Mouse (Mus musculus) gastrocnemius, postnatal 25 days (tissue): ENCODE results near the gene Plod1. TPM values are rescaled to one million over a fixed set of nuclear protein-coding genes. Genes with fewer than 3 reads are reported as not detected.
"Not testable (repeated sequence)": the region's sequence is repeated elsewhere in the genome, so short reads cannot be mapped to it uniquely, and the experiment has no call there.

Source experiments
- DNase-seq: peaks from one replicate; pipeline ENCODE4 v3.0.0; 2022
- total RNA-seq, 2 experiments: library from RNA; stranded (reverse); gene quantifications; 1 replicate in 1 of 2; 2 replicates in 1 of 2; pipeline ENCODE4 v1.2.3; 2021

Gene Plod1
- total RNA-seq, 2 experiments from 2014 or later: 25.2 to 28.9 TPM

DNA sequence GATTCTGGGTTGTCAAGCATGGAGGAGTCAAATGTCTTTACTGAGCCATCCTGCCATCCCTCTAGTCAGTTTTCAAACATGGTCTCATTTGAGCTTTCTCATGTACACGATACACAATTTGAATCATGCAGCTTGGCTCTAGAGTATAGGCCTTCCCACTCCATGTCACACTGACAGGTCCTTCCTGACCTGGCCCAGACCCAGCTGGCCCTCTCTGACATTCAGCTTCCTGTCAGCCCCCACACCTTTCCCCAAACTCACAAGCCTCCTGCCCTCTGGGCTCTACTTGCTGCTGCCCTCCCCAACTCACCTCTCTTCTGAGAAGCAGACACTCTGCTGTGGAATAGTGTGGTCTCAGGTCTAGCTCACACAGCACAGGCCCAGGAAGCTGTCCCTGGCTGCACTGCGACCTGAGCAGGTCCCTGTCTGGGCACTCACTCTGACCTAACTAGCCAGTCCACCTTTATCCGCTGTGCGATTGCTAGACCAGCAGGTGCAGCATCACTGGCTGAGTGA is 40.7 kb downstream of the Plod1 start:
- DNase-seq: no peak

DNA sequence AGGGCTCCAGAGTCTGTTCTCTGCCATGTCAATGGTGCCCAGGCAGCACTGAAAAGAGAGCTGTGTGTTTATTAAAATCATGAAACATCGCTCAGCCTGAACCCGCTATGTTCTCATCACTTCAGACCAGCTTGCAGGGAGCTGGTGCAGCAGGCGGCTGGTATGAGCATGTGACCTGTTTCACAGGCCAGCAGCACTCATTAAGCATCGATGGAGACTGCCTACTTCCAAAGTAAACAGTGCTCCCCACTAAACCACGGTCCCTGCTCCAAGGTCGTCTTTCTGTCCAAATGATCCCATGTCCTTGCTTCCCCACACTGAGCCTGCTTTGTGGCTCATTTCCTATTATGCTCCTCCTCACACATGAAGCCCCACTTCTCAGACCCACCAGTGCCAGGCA is 46.2 kb downstream of the Plod1 start:
- no peak for DNase-seq

DNA sequence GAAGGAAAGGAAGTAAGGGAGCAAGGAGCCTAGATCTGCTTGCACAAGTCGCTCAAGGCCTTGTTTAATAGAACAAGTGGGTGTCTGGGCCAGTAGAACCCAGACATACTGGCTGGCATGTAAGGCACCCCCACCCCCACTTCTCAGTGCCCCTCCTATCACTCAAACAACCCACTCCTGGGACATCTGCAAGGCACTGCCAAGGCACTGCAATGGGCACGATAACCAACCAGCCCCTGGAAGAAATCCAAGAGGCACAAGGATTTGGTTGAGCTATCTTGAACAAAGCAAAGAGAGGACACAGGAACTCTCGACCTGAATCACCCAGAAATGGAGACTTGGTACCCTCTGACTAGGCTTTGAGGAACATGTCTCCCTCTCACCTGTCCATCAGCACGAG is 48.3 kb downstream of the Plod1 start:
- DNase-seq: no peak

DNA sequence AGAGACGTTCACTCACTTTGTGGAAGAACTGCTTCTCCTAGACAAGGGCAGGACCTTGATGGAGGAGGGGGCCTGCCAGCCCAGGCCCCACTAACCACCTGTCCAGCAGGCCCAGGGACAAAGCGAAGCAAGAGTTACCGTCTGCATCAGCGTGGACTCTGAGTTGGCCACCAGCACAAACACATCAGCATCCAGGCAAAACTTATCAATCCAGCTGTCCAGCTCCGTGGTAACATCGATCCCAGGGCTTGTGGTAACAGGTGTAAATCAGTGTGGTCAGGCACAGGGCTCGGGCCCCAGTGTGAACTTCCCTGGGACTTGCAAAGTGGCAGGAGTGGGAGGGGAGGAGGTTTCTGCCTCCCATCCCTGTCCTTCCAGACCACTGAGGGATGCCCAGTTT is 49.3 kb downstream of the Plod1 start:
- no peak for DNase-seq

DNA sequence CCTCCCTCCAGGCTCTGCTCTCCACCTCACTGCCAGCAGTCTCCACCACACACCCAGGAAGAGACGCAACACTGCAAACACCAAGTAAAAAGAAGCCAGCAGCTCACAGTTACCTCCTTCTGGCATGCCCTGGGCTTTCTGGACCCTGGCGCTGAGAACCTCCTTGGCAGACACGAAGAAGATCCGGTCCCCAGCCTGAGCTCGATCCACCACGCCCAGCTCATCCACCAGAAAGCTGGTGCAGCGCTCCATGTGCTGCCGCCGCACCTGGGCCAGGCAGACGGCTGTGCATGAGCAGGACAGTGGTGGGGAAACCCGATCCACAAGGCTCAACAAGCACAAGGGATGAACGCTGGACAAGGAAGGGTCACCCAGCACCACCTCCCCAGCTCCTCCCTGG is 50.4 kb downstream of the Plod1 start:
- no peak for DNase-seq

DNA sequence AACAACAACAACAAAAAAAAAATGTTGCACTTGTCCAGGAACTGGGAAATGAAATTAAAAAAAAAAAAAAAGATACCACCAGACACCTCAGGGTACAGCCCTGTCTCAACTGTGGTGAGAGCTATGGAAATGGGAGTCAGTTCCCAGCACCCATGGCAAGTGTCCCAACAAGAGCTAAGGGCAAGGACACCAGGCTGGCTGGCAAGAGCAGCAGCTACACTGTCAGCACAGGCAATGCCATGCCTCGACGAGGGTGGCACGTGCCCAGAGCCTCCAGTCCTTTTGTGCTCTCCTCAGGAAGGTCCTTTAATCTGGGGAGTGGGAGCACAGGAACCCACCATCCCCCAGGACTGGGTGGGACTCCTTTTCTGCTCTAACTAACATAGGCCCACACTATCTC is 52.4 kb downstream of the Plod1 start:
- DNase-seq: no peak

DNA sequence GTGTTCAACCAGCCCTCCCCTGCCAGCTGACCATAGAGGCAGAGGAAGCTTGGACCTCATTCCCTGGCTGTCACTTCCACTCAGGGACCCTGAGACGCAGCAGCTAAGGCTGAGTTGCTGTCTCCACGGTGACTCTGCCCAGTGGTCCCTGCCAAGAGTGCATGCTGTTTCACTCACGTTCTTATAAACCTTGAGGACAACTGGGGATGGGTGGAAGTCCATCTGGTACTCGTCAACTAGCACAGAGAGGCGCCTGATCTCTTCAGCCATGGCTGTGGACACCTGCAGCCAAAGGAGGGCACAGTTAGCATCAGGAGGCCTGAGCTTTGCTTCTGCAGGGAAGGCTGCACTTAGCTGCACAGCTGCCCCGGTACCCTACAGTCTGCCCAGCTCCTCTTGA is 53.5 kb downstream of the Plod1 start:
- no peak for DNase-seq

DNA sequence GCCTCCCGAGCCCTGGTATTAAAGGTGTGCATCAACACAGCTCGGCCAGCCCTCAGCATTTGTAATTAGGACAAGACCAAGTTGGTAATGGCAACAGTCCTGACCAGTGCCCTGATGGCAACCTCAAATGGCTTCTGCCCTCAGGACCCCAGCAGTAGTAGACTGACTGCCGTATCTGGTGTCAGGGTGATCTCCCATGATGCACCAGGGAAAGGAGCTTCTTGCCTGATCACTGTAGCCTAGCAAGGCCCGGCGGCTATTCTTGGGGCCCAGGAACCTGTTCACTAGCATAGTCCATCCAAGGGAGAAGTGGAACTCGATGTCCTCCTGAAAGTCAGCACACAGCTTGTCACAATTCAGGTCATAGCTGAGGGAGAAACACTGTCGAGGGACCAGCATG is 54.8 kb downstream of the Plod1 start:
- DNase-seq: no peak

DNA sequence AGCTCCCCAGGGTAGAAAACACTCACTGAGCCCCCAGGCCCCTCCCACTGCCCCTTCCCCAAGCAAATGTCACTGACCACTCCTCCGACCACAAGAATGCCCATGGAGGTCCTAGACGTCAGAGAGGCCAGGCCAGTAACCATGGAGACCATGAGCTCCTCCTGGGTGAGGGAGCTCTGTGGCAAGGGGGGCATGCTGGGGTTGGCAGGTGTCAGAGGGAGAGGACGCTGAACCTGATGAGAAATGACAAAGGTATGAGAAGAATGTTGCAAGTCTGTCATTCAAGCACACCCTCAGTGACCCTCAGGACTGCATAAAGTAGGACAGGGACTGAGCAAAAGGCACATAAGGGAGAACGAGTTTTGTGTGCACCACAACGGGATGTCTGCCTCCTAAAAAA is 56.7 kb downstream of the Plod1 start:
- no peak for DNase-seq

DNA sequence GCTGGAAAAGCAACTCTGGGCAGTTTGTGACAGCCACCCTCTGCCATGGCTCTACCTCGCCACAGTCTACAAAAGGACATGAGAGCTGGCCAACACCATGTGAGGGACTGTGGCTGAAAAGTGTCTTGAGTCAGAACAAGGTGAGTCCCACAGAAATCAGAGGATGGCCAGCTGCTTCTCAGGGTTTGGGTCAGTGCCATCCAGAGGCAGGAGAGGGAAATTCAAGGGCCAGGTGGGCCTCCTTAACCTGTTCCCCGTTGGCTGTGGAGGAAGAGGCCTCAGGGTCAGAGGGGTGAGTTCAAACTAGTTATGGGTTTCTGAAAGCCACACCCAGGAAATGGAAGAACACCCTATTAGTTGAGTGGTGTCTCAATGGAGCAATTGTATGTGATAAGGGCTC is 57.1 kb downstream of the Plod1 start:
- DNase-seq: no peak

DNA sequence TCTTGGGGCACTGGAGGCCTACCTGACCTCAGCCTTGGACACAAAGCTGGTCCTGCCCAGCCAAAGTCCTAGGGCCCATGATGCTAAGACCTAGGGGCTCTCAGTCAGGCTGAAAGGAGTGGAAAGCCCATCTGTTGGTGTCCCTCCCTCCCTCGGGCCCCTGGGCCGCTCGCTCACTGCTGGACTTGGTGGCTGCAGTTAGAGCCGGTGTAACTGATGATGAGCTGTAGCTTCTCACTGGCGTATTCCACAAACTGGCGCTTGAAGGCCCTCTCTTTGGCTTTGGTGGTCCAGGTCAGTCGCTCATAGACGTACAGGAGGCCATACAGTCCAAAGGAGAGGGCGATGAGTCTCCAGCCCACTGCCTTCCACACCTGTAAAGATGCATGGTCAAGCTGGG is 58.0 kb downstream of the Plod1 start:
- DNase-seq: no peak

DNA sequence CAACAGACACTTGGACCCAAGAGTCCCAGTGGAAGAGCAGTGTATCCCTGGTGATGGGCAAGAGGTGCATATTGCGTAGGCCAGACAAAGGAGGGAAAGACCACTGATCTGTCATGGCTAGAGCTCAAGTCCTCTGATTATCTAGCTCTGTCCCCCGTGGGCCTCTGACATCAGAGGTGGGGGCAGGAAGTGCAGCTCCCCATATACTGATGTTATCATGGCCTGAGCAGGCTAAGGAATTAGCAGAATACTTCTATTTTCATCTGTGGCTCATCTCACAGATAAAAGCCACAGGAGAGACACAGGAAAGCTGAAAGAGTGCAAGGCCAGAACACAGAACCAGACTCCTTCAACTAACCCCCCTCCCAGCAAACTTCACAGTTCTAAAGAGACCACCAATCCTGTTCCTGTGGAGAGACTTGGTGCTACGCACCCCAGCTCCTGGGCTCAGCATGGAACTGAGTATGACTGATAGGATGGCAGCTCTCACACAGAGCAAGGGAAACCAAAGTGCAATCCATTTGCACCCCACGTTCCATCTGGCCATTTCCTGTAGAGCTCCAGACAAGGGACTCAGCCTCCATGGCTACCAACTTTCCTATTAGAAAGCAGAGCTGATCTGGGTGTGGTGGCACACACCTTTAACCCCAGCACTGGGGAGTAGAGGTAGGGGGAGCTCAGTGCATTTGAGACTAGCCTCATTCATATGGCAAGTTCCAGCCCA is 60.6 kb downstream of the Plod1 start:
- DNase-seq: no peak

DNA sequence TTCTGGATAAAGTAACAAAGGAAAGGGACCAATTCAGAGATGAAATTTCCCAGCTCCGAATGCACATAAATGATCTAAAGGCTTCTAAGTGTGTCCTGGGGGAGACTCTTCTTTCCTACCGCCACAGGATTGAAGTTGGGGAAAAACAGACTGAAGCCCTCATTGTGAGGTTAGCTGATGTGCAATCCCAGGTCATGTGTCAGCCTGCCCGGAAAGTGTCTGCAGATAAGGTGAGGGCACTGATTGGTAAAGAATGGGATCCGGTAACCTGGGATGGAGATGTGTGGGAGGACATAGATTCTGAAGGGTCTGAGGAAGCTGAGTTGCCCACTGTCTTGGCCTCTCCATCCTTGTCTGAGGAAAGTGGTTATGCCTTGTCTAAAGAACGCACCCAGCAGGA is 67.3 kb downstream of the Plod1 start:
- no peak for DNase-seq

DNA sequence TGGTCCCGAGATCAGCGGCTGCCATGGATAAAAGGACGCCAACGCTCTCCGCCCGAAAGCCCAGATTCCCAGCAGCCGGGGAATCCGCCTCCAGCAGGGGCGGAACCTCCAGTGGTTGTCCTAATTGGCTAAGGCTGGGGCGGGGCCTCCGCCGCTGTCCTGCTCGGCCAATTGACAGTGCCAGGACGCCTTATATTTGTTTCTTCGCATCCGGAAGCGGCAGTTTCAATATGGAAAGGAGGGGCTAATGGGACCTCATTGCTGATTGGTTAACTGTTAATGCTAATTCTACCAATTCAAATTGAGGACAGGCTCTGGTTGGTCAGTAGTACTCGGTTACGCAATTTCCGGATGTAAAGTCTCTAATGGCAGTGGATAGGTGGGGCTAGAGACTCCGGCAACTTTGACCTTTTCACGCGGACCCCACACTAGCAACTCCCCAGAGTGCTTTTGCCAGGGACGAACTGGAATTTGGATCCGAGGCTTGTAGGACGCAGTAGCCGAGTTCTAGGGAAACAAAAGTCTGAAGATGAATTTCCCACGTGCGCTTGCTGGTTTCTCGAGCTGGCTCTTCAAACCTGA is 68.0 kb downstream of the Plod1 start, which contains the start of the genes Miip and Fv1:
Gene Miip (minus strand): TSS at position 367 of the 582 bp plus-strand sequence.
Gene Fv1 (plus strand): TSS at position 530 of the 582 bp plus-strand sequence.
- DNase-seq: peak; percentile 96

DNA sequence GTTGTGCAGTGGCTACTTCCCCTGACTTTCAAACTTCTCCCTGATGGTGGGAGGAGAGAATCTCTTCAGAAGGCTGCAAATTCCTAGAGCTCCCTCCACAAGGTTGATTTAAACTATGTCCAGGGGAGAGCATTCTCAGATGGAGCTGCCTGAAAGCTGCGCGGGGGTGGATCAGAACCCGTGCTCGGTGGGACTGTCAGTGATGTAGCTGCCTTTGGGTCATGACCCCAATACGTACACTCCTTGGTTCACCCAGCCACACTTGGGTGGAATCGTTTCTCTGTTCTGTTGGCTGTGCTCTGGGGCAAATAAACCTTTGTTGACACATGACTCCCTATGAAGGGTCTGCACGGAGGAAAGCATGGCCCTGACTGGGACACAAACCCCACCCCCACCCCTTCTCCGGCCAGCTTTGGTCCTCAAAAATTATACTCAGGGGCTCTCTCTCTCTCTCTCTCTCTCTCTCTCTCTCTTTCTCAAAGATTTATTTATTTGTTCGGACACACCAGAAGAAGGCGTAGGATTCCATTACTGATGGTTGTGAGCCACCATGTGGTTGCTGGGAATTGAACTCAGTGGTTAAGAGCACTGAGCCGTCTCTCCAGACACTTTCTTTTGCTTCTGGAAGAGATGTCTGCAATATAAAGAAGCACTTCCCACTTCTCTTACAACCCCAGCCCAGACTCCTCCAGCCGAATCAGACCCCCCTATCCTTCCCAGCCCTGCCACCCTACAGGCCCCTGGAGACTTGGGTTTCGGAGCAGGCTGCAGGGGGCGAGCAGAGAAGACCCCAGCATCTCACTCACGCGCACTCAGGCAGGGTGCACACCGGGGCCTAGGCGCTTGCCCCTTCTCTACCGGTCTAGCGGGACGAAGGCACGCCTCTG is 68.8 kb downstream of the Plod1 start:
- no peak for DNase-seq

DNA sequence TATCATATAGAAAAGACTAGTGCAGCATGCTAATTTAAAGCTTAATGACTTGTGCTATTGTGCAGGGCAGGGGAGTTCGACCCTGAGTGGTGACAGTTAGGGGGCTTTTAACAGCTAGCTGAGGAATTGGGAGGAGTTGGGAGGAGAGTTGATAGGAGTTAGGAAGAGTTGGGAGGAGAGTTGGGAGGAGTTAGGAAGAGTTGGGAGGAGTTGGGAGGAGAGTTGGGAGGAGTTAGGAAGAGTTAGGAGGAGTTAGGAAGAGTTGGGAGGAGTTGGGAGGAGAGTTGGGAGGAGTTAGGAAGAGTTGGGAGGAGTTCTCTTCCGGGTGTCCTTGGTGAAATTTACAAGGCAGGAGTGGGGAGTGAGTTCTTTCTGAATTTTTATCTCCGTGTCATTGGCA is 69.8 kb downstream of the Plod1 start:
- not testable (repeated sequence) for DNase-seq

DNA sequence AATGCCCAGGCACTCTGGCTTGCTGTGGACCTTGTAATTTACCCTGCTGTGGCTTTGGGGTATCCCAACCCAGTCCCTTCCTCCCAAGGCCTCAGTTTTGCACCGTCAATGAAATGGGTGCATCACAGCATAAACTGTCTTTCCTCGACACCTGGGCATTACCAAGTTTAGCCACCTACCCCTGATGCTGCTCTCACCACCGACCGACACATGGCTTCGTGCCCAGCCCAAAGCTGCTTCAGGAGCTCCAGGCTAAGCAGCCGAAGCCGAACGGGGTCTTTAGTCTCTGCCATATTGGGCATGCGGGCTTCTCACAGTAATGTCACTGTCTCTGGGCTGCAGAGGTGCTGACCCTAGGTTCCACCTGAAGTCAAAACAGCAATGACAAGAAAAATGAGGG is 70.5 kb downstream of the Plod1 start:
- no peak for DNase-seq

DNA sequence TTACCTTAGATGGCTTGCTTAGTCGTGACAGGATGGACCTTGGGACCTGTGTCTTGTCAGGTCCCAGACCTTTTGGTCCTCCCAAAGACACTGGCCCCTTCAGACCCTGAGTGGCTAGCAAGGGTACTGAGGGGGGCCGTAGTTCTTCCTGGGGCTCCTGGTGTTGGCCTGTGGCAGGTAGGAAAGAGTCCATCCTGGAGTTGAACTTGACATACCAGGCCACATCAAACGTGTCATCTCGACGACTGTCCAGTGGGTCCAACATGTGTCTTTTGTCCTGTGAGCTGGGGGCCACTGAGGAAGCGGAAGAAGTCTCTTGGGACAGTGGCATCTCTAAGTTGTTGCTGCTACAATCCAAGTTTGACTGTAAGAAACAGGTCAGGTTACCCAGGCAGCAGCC is 70.9 kb downstream of the Plod1 start:
- DNase-seq: no peak

DNA sequence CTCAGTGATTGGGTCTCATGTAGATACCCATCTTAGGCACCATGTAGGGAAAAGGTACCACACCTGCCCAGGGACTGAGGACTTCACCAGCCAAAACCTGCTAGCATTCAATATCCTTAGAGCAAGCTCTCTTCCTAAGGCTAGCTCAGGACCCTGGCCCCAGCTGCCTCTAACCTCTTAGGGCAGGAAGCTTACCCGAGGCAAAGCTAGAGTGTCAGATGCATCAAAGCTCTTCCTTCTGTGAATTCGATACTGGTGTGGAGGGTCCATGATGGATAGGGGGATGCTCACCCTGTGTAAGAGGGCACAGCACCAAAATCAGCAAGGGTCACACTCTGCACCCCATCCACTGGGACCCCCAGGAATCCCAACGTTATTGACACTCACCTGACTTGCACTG is 74.5 kb downstream of the Plod1 start:
- no peak for DNase-seq
